Mouse (Mus musculus) inflammation-experienced regulatory T-cells, adult 6 months (primary cell): ENCODE results near the gene Crcp. TPM values are rescaled to one million over a fixed set of nuclear protein-coding genes. Genes with fewer than 3 reads are reported as not detected.

Experiments used
- ATAC-seq: one replicate; pipeline ENCODE4 v1.8.0; 2017
- polyA plus RNA-seq, 3 experiments: library from polyadenylated mRNA; unstranded; fragments of 100-300 nt; shearing (Covaris generic); gene quantifications; one replicate each; pipeline ENCODE4 v1.2.1; 2017

Crcp gene
- polyA plus RNA-seq, result 10 to 100 TPM; 58.3 to 70.9 (median 58.4) TPM

GRCm38 (mm10) chr5:130029142-130029897, at the start of gene Crcp, which contains the start of gene Asl:
Crcp (plus strand) TSS chr5:130029290.
Asl (minus strand) TSS chr5:130029247.
- peak; percentile 72 for ATAC-seq

- ATAC-seq, result no peak
Measured at GRCm38 (mm10) chr5:129980216-129980615, 48.9 kb upstream of the Crcp start.

- ATAC-seq, result no peak
Measured at GRCm38 (mm10) chr5:129989376-129989775, 39.7 kb upstream of the Crcp start.

- ATAC-seq, result no peak
Measured at GRCm38 (mm10) chr5:129991898-129992297, 37.2 kb upstream of the Crcp start.

- ATAC-seq, result no peak
Measured at GRCm38 (mm10) chr5:129993374-129993773, 35.7 kb upstream of the Crcp start.

- no peak for ATAC-seq
Measured at GRCm38 (mm10) chr5:129994989-129995388, 34.1 kb upstream of the Crcp start.

GRCm38 (mm10) chr5:129997700-129998099, 31.4 kb upstream of the Crcp start:
- ATAC-seq, result no peak

- peak; percentile 53 for ATAC-seq
Measured at GRCm38 (mm10) chr5:129999097-129999496, 30.0 kb upstream of the Crcp start.

- no peak for ATAC-seq
Measured at GRCm38 (mm10) chr5:130000735-130001134, 28.4 kb upstream of the Crcp start.

GRCm38 (mm10) chr5:130001356-130001987, 27.6 kb upstream of the Crcp start:
- ATAC-seq, result no peak

GRCm38 (mm10) chr5:130002301-130003146, 26.6 kb upstream of the Crcp start, which contains the start of gene Gusb:
Gusb (minus strand) TSS chr5:130003049.
- peak; percentile 91 for ATAC-seq

GRCm38 (mm10) chr5:130003229-130003628, 25.9 kb upstream of the Crcp start:
- ATAC-seq, result no peak

- peak; percentile 45 for ATAC-seq
Measured at GRCm38 (mm10) chr5:130007344-130007743, 21.7 kb upstream of the Crcp start.

GRCm38 (mm10) chr5:130008034-130008590, 21.0 kb upstream of the Crcp start:
- no peak for ATAC-seq

- ATAC-seq, result no peak
Measured at GRCm38 (mm10) chr5:130009784-130010183, 19.3 kb upstream of the Crcp start.

- ATAC-seq, result no peak
Measured at GRCm38 (mm10) chr5:130010961-130011360, 18.1 kb upstream of the Crcp start.

- no peak for ATAC-seq
Measured at GRCm38 (mm10) chr5:130015104-130015503, 14.0 kb upstream of the Crcp start.

GRCm38 (mm10) chr5:130019461-130019860, 9.6 kb upstream of the Crcp start:
- no peak for ATAC-seq

- ATAC-seq, result no peak
Measured at GRCm38 (mm10) chr5:130021361-130021966, 7.6 kb upstream of the Crcp start.

- ATAC-seq, result no peak
Measured at GRCm38 (mm10) chr5:130022366-130022765, 6.7 kb upstream of the Crcp start.

- ATAC-seq, result peak; percentile 7
Measured at GRCm38 (mm10) chr5:130023067-130023766, 5.9 kb upstream of the Crcp start.
